Mouse (Mus musculus): Measurements from ENCODE around the gene Cebpb.
"Not testable (repeated sequence)": the region's sequence is repeated elsewhere in the genome, so short reads cannot be mapped to it uniquely, and the experiment has no call there.

Cebpb gene

GRCm38 (mm10) chr2:167688498-167689451 is at the start of gene Cebpb:
Gene Cebpb, plus strand, starts transcription at chr2:167688915.
- DNase-seq (ENCODE audit: low read depth in 1 of 2, low spot score in 2 of 2), result peak; percentile 79 to 91

- no peak for DNase-seq (ENCODE audit: low read depth in 1 of 2, low spot score in 2 of 2)
Observed at GRCm38 (mm10) chr2:167640279-167640678, 48.4 kb upstream of the Cebpb start.

GRCm38 (mm10) chr2:167641337-167641736 is 47.4 kb upstream of the Cebpb start:
- peak in 1 of 2 experiments; percentile 57 for DNase-seq (ENCODE audit: low read depth in 1 of 2, low spot score in 2 of 2)

- DNase-seq (ENCODE audit: low read depth in 1 of 2, low spot score in 2 of 2), result no peak
Observed at GRCm38 (mm10) chr2:167642164-167642563, 46.6 kb upstream of the Cebpb start.

GRCm38 (mm10) chr2:167643356-167644052 is 45.2 kb upstream of the Cebpb start:
- DNase-seq (ENCODE audit: low read depth in 1 of 2, low spot score in 2 of 2), result not testable (repeated sequence)

GRCm38 (mm10) chr2:167646411-167646810 is 42.3 kb upstream of the Cebpb start:
- DNase-seq (ENCODE audit: low read depth in 1 of 2, low spot score in 2 of 2), result no peak

GRCm38 (mm10) chr2:167649290-167650032 is 39.3 kb upstream of the Cebpb start:
- peak; percentile 62 to 64 for DNase-seq (ENCODE audit: low read depth in 1 of 2, low spot score in 2 of 2)

GRCm38 (mm10) chr2:167651622-167652021 is 37.1 kb upstream of the Cebpb start:
- DNase-seq (ENCODE audit: low read depth in 1 of 2, low spot score in 2 of 2), result no peak

- no peak for DNase-seq (ENCODE audit: low read depth in 1 of 2, low spot score in 2 of 2)
Observed at GRCm38 (mm10) chr2:167652694-167653093, 36.0 kb upstream of the Cebpb start.

GRCm38 (mm10) chr2:167654911-167655600 is 33.7 kb upstream of the Cebpb start:
- DNase-seq (ENCODE audit: low read depth in 1 of 2, low spot score in 2 of 2), result no peak

GRCm38 (mm10) chr2:167656629-167657478 is 31.9 kb upstream of the Cebpb start:
- peak; percentile 82 to 87 for DNase-seq (ENCODE audit: low read depth in 1 of 2, low spot score in 2 of 2)

GRCm38 (mm10) chr2:167657973-167658372 is 30.7 kb upstream of the Cebpb start:
- DNase-seq (ENCODE audit: low read depth in 1 of 2, low spot score in 2 of 2), result no peak

GRCm38 (mm10) chr2:167658712-167659111 is 30.0 kb upstream of the Cebpb start:
- no peak for DNase-seq (ENCODE audit: low read depth in 1 of 2, low spot score in 2 of 2)

GRCm38 (mm10) chr2:167659177-167659846 is 29.4 kb upstream of the Cebpb start:
- no peak for DNase-seq (ENCODE audit: low read depth in 1 of 2, low spot score in 2 of 2)

- DNase-seq (ENCODE audit: low read depth in 1 of 2, low spot score in 2 of 2), result no peak
Observed at GRCm38 (mm10) chr2:167659847-167660610, 28.7 kb upstream of the Cebpb start.

- no peak for DNase-seq (ENCODE audit: low read depth in 1 of 2, low spot score in 2 of 2)
Observed at GRCm38 (mm10) chr2:167660611-167660971, 28.1 kb upstream of the Cebpb start.

- peak; percentile 71 to 86 for DNase-seq (ENCODE audit: low read depth in 1 of 2, low spot score in 2 of 2)
Observed at GRCm38 (mm10) chr2:167661270-167662203, 27.2 kb upstream of the Cebpb start, which contains the start of gene Gm20431. Gene Gm20431, minus strand, starts transcription at chr2:167661496.
